Mouse (Mus musculus) T-helper 2 cell (primary cell): ENCODE results near the gene Uba7.

Experiments used
- in situ Hi-C: fragments of 300-600 bp; cut with MboI, MseI; formaldehyde crosslinking; loops from one replicate; pipeline ENCODE4 v1.15.1; 2025; ENCODE audit warnings: high pct_unique_total_duplicates

Gene Uba7

DNA sequence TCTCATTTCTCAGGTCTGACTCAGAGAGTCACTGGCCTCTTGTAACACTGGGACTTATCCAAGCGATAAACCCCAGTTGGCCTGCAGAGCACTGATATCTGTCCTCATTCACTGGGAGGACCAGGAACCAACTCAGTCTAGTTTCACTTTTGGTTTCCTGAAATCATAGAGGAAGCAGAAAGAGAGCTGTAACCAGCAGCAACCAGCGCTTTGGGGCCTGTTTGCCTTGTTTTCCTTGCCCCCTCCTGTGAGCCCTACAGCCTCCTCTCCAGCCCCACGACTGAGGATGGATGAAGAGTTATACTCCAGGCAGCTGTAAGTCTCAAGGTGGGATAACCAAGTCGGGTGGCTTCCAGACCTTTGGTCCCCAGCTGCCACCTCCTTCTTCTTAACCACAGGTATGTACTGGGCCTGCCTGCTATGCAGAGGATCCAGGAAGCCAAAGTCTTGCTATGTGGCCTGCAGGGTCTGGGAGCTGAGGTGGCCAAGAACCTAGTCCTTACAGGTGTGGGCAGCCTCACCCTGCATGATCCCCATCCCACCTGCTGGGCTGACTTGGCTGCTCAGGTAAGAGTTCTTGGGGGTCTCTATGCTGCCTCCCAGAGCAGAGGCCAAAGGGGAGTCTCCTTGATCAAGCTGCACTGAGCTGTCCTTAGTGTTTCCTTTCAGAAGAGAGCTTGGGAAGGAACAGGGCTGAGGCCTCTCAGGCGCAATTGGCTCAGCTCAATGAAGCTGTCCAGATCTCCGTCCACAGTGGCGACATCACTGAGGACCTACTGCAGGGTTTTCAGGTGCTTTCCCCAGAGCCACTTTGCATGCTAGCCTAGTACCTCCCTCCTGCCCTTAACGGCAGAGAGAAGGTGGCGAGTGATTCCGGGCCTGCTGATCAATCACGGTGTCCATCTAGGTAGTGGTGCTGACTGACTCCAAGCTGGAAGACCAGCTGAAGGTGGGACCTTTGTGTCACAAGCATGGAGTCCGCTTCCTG lies at the start of gene Uba7:
Gene Uba7, plus strand, starts transcription at position 107 of the 988 bp plus-strand sequence.
- in situ Hi-C loops: no loop called here

DNA sequence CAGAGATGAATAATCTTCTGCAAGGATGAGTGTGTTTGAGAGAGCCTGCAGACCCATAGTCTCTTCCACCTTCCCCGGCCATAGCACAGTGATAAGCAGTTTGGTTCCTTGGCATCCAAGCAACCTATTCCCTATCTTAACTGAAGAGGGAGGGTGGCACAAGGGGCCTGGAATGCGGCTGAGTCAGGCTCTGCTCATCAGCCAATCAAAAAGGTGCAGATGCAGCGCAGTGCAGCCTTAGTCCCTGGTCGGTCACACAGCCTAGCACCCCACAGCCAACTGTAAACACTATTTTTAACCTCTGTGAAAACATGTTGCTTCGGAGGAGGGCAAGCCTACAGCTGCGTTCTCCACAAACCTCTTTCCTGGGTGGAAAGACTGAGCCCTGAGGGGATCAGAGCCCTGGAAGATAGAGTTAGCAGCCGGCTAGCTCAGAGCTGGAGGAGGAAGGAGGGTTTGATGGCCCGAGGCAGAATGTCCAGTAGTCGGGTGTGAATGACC lies 48.3 kb upstream of the Uba7 start:
- in situ Hi-C loops: no loop called here

DNA sequence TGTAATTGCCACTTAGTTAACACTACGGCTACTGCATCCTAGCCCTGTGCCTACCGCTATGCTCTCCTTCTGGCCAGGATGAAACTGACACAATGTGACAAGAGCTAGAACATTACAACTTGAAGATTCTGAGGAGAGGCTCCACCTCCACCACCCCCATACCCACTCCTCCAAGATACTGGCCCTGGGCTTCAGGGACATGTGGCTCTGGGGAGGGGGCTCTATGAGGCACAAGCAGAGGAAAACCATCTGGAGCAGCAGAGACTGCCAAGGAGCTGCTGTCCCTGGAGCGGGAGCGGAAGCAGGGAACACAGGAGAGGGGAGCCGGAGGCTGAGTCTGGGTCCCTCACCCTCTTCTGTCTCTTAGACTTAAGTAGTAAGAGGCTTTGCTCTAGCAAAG lies 47.6 kb upstream of the Uba7 start:
- in situ Hi-C loops: no loop called here

DNA sequence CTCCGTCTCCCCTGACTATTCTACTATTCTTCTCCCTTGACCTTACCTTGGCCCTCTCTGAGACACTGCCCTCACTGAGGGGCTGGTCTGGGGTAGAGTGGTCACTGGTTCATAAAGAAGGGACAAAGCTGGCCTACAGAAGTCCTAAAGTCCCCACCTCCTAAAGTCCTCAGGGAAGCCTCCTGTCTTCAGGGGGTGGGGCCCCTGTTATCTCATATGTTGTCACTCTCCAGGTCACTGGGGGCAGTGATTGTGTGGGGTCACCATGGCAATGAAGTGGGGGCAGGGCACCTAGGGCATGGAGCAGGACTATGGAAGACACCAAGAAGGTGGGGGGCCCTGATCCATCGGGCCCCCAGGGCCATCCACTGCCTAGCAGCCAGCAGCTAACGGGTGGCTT lies 47.1 kb upstream of the Uba7 start, which contains the start of gene Actl11:
Gene Actl11, plus strand, starts transcription at position 301 of the 400 bp plus-strand sequence.
- in situ Hi-C loops: no loop called here

DNA sequence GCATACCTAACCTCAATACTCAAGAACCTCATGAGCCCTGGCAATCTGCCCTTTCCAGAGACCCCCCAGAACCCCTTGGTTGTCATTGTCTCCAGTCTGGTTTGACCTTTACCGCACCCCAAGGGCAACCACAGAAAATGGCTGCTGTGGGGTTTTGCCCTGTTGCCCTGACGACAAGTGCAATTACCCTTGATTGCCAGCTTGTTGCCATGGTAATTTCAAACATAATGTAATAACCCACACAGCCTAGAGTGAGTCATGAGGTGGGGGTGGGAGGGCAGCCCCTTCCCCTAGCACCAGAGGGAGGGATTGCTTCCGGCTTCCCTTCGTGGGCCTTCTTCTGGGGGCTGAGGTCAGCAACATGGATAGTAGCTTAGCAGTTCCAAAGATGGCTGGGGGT lies 43.1 kb upstream of the Uba7 start:
- in situ Hi-C loops: no loop called here

DNA sequence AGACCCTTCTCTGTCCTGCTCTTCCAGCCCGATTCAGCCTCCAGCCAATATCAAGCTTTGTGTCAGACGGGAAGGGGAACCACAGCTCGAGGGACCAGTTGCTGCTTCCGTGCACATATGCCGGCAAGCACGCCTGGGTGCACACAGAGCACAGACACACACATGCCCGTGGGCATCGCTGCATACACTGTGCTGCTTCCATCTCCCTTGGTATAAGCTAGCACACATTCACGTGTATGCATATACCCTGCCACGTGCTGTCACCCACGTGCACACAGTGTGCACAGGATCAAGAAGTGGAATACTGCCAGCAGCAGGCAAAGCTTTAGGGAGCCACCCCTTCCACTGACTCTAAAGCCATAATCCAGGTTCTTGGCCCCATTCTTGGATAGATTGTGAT lies 41.2 kb upstream of the Uba7 start:
- in situ Hi-C loops: no loop called here

DNA sequence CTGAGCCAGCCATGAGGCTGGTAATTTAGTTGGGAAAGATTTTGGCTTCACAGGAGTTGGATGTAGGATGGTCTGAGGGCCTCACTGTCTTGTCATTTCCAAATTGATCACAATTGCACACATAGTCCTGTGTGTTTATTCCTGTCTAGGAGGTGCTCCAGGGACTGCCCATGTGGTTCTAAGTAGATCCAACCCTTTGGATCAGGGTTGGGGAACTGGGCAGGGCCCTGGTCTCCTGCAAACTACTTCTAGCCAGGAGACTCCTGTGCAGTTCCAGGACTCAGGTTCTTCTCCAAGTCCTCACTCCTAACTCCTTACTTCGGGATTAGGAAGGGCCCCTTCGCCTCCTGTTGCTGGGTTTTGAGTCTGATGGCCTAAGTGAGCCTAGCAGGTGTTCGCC lies 39.9 kb upstream of the Uba7 start, which contains the start of gene Camkv:
Gene Camkv, plus strand, starts transcription at position 301 of the 400 bp plus-strand sequence.
- in situ Hi-C loops: no loop called here

DNA sequence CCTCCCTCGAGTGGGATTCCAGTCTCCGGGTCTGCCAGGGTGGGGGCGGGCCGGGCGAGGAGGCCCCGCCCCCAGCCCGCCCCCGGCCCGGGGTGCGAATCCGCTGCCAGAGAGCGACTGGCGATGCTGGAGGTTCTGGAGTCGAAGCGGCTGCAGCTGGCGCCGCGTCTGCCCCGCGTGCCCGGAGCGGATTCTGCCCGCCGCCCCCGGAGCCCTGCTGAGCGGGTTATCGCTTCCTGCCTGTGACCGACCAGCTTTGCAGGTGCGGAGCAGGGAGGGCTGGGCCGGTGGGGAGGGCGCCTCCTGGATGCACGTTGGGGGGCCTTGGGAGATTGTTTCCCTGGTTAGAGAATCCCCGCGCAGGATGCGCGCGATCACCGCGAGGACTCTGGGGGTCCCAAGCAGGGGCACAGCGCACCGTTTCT lies 39.5 kb upstream of the Uba7 start:
- in situ Hi-C loops: no loop called here

DNA sequence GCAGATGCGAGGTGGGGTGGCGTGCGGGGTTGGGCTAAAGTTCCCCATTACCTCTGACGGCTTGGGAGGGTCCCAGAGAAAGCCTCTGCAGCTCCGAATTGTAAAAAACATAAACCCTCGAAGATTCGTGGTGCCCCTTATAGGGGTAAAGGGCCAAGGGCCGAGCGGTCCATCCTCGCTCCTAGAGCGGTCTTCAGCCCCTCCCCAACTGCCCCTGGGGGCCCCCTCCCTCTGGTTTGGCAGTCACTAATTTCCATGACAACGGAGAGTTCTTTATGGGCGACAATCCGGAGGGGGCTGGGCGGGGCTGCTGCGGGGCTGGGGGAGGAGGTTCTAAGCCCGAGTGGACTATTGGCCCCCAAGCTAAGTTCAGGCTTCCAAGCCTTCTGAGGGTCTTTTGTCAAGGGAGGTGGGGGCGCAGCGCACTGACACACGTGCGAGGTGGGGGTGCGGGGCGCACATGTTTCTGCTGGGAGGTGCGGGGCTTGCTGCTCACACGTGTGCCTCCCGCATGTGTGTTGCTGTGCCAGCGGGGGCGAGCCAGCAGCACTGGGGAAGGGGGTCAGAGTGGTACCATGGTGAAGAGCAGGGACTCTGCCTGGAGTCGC lies 39.0 kb upstream of the Uba7 start:
- in situ Hi-C loops: no loop called here

DNA sequence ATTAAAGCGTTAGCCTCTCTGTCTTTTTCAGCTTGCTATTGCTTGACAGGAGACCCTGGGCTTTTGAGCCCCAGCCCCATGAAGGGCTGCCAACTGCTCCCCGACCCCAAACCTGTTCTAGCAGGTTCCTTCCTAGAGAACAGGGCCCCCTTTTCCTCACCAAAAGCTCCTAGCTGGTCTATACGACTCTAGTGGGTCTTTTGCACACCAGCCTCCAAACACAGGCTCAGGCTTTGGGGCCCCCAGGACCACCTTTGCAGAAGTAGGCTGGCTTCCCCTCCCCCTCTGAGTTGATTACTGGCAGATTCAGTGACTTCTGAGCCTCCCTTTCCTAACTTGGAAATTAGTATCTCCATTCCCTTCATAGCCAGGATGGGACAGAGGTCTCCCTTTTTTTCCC lies 38.5 kb upstream of the Uba7 start:
- in situ Hi-C loops: no loop called here

DNA sequence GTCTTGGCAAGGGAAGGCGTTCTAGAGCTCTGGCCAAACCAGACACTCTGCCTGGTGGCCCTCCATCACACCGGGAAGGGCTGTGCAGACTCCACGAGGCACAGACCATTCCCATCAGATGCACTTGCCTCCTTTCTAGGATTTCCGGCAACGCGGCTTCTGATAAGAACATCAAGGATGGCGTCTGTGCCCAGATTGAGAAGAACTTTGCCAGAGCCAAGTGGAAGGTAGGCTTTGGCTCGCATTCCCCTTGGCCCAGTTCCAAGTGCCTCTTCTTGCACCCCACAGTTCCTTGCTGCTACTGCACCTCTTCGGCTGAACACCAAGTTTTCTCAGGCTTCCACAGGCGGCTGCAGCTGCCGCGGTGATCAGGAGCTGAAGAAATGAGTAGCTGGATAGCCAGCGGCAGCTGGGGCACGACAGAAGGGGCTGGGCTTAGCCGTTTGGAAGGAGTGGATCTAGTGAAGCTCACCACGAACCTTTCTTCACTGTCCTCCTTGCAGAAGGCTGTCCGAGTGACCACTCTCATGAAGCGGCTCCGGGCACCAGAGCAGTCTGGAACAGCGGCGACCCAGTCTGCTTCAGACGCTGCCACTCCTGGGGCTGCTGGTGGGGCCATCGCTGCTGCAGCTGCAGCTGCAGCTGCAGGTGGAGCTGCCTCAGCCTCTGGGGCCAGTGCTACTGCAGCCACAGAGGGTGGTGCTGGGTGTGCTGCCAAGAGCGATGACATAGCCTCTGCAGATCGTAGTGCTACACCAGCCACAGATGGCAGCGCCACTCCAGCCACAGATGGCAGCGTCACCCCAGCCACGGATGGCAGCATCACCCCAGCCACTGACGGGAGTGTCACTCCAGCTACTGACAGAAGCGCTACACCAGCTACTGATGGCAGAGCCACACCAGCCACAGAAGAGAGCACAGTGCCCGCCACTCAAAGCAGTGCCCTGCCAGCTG lies 27.8 kb upstream of the Uba7 start:
- in situ Hi-C loops: no loop called here

DNA sequence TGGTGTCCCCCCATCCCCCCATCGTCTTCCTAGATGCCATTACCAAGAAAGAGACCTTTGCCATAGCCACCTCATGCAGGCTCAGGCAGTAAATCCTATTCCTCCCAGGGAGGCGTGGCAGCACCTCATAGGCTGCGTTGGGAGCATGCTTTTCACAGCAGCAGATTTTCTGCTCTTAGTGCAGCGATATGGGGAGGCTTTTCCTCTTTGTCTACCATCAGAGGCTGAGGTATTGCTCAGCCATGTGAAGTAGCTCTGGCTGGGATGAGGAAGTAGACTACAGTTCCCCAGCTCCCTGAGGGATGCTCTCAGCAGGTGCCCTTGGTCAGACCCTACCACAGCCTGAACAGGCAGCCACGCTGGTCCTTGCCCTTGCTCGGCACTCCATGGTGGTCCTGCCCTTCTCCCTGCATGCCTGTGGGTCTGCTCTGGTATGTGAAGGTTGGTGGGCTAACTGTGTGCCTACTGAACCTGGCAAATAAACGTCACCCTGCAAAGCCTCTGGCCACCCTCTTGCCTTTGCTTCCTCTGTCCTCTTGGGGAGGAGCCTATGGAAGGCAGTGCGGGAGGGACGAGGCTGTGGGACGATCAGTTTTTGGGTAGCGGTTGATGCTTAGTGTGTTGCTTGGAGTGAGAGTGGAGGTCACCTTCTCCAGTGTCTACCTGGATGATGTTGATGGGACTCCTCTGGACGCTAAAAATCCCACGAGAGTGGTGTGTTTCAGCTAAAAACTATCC lies 26.0 kb upstream of the Uba7 start:
- in situ Hi-C loops: no loop called here

DNA sequence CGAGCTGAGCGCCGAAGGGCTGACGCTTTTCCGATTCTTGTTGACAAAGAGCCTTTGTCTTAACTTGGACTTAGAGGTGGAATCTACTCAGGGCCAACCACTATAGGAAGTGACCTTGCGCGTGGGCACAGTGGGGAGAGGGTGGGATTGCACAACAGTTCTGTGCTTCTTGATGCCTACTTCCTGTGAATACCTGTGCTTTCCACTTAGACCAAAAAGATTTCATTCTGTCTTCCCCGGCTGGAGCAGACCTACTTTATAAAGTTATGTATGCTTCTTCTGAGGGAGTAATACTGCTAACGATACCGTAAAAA lies 25.4 kb upstream of the Uba7 start, which contains the start of gene Traip:
Gene Traip, plus strand, starts transcription at position 215 of the 314 bp plus-strand sequence.
- in situ Hi-C loops: no loop called here

DNA sequence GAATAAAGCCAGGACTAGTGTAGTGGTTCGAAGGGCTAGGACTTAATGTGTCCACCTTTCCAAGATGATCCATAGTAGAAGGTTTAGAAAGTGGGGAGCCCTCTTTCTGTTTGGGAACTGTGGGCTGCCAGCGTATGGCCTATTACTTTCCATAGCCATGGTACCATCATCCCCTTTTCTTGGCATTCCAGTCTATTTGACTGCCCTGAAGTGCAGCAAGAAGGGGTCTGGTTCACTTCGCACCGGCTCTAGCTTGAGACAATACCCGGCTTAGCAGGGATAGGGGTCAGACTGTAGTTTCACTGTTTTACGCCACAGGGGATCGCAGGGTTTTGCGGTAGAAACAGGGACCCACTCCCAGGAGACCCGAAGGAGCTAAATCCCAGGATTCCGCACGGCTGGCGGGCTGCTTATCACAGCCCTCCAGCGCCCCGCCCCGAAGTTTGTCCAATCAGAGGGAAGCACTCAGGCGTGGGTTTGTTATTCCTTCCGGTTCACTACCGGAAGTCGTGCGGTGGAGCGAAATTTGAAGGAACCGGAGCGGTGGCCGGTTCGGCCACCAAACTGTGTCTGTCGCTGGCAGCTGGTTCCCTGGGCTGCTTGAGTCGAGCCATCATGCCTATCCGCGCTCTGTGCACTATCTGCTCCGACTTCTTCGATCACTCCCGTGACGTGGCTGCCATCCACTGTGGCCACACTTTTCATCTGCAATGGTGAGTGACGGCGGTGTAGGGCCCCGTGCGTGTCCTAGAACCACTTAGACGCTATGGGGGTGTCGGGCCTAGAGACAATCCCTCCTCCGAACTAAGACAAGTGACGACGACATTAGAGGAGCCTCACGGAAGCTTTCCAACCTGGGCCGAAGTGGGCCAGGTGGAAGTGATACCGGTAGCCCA lies 24.6 kb upstream of the Uba7 start:
- in situ Hi-C loops: no loop called here

DNA sequence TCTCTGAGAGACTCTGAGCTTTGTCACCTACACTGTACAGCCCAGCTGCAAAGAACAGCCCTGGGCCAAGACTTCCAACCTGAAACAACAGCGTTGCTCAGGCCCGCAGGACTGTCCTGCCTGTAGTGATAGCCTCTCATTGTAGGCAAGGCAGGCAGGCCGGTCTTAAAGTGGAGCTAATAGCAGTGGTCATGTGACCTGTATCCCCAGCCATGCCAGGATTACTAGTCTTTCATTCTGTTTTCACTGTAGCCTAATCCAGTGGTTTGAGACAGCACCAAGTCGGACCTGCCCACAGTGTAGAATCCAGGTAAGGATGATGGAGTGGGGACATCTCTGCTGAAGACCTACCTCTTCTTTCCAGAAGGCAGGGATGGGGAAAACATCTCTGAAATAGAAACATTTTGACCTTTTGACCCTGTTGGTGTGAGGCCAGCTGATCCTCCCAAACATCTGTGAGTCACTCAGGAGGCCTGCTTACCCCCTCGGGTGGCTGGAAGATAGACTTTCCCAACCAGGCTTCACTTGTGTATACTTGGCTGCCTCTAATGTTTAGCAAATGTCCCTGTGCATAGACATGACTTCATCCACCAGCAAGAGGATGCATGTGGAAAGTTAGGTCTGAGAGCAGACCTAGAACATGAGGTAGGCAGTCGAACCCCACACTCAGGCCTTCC lies 19.6 kb upstream of the Uba7 start:
- in situ Hi-C loops: no loop called here

DNA sequence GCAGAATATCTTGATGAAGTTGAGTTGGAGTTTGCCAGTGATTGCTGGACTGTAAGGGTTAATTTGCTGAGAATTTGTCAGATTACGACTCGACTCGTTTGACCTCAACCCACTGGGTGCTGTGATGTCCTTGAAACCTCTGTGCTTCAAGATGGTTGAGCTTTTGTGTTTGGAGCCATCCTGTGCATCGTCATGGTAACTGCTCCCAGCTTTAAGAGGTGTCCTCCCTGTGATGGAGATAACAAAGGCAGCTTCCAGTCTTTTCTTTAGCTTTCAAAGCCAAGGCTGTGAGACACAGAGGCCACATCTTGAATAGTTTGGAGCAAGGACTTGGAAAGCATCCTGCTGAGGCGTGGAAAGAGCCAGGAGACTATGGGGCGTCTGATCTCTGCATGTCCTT lies 18.2 kb upstream of the Uba7 start:
- in situ Hi-C loops: no loop called here

DNA sequence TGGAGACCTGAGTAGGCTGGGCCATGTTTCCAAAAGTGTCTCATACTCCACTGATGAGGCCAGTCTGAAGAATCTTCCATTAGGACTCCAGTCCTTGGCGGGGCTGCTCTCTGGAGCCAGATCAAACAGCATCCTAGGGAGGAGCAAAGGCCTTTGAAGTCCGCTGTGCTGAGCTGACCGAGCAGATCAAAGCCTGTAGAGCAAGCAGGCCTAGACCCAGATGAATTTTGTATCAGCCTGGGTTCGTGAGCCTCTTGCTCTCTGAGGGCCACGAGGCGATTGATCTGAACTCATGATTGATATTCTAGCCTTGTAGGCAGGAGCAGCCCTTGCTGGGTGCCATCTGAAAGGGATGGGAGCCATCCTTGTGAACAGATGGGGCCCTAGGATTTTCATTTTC lies 15.4 kb upstream of the Uba7 start:
- in situ Hi-C loops: no loop called here

DNA sequence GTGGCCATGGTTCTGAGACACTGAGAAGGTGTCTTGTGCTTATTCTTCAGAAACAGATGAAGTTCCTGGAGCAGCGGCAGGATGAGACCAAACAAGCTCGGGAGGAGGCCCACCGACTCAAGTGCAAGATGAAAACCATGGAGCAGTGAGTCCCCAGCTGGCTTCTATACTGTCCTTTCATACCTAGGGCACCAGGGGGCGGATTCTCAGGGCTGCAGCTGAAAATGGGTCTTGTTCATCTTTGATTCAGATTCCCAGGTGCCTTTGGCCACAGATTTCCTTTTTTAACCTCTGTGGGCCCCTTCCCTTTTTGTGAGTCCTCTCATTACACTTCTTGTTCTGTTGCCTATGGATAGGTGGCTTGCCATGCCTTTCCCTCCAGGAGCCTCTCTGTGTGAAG lies 14.4 kb upstream of the Uba7 start:
- in situ Hi-C loops: no loop called here

DNA sequence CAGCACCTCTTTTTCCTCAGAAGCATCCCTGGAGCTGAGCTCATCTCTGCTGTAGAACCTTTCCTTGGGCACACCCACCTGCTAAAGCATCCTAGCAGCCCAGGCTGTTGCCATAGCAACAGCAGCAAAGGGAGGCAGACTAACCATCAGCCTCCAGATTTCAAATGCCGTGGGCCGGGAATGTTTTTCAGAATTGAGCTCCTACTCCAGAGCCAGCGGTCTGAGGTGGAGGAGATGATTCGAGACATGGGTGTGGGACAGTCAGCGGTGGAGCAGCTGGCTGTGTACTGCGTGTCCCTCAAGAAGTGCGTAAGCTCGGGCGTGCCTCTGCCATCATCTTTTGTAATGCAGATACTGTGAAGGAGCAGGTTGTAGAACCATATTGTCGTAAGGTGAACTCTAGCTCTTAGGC lies 13.9 kb upstream of the Uba7 start:
- in situ Hi-C loops: no loop called here
